Mouse (Mus musculus): Measurements from ENCODE around the gene Nt5c3b.

- TF ChIP-seq CTCF (conservative IDR thresholded peaks at IDR 0.05; ENCODE audit: low read length) (no peak), POU5F1 (IDR thresholded peaks at IDR 0.05; ENCODE audit: borderline replicate concordance, low read length) (no peak), NANOG (IDR thresholded peaks at IDR 0.05; ENCODE audit: borderline replicate concordance, low read length) (no peak)
These were observed 54.5 kb downstream of the Nt5c3b start for GRCm38 (mm10) chr11:100387111-100387510.

Data from E14TG2a.4 (cell line).